Mouse (Mus musculus) intestine, postnatal 0 days (tissue): ENCODE data around the gene Cd81. TPM values are rescaled to one million over a fixed set of nuclear protein-coding genes. Genes with fewer than 3 reads are reported as not detected.
A peak's percentile ranks its signal among the peaks of the same experiment; 100 is the strongest.

Experiments used
- ATAC-seq: fragments of 200-750 bp; cut with Nextera tagmentation; 2 replicates; pipeline ENCODE4 v1.8.0; 2017; ENCODE audit warnings: mild to moderate bottlenecking, moderate TSS enrichment, moderate library complexity
- H3K27ac ChIP-seq: fragments of 300-500 bp; sonication (generic); 2 replicates; pipeline ENCODE4 v1.5.1; 2014; ENCODE audit warnings: mild to moderate bottlenecking, low read depth, low read length, moderate library complexity
- H3K27me3 ChIP-seq: fragments of 300-500 bp; sonication (generic); replicated peaks from 2 replicates; pipeline ENCODE4 v1.6.1; 2014; ENCODE audit warnings: low read length, mixed read lengths; ENCODE audit not compliant: control insufficient read depth, insufficient read depth
- H3K36me3 ChIP-seq: fragments of 300-500 bp; sonication (generic); 2 replicates; pipeline ENCODE4 v1.6.1; 2014; ENCODE audit warnings: mild to moderate bottlenecking, moderate library complexity; ENCODE audit not compliant: control insufficient read depth, insufficient read depth
- H3K4me1 ChIP-seq: fragments of 300-500 bp; sonication (generic); replicated peaks from 2 replicates; pipeline ENCODE4 v1.6.1; 2014; ENCODE audit warnings: antibody characterized with exemption, low read length, mixed read lengths; ENCODE audit not compliant: control insufficient read depth, insufficient read depth
- H3K4me2 ChIP-seq: fragments of 300-500 bp; sonication (generic); replicated peaks from 2 replicates; pipeline ENCODE4 v1.6.1; 2014; ENCODE audit warnings: low read depth, mild to moderate bottlenecking, moderate library complexity
- H3K4me3 ChIP-seq: fragments of 300-500 bp; sonication (generic); 2 replicates; pipeline ENCODE4 v1.5.1; 2014; ENCODE audit warnings: low read depth, low read length
- H3K9ac ChIP-seq: fragments of 300-500 bp; sonication (generic); 2 replicates; pipeline ENCODE4 v1.6.1; 2014; ENCODE audit warnings: mild to moderate bottlenecking, low read depth, low read length
- H3K9me3 ChIP-seq: fragments of 300-500 bp; sonication (generic); 2 replicates; pipeline ENCODE4 v1.6.1; 2016; ENCODE audit warnings: mixed run types; ENCODE audit not compliant: control insufficient read depth
- CTCF ChIP-seq: sonication (generic); IDR thresholded peaks from 2 replicates; pipeline ENCODE4 v1.5.1; 2016; ENCODE audit warnings: low read depth, mild to moderate bottlenecking, control low read depth, antibody characterized with exemption, moderate library complexity
- WGBS: fragments of 180-500 bp; shearing (Covaris S2); extraction: QIAGEN DNeasy Blood & Tissue Kit; methylation state at CpG from one replicate; pipeline ENCODE4 v1.1.7; 2014; 5-methylcytosine and 5-hydroxymethylcytosine counted together
- polyA plus RNA-seq: library from polyadenylated mRNA; unstranded; fragments of >200 nt; fragmentation: Nextera tagmentation; extraction: Ambion mirVana; gene quantifications from 2 replicates; pipeline ENCODE4 v1.2.1, GENCODE M21; 2015

Gene Cd81
- polyA plus RNA-seq, 1 experiment from 2014 or later: 216 TPM

DNA sequence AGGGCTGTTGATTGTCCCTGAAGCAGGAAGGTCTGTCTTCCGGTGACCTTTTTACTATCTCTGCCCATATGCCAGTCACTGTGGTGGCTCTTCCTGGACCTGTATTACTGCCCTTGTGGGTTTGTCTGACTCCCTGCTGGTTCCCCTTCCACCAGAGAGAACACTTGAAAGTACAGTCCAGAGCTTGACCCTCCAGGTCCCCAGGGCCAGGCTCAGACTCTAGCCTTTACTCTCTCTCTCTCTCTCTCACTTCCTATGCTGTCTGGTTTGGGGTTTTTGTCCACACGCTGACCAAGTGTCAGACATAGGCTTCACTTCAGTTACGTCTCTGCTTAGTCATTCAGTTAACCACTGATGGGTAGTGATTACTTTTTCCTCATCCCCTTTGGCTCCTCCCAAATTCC, 9.6 kb upstream of the Cd81 start:
- Histone ChIP-seq H3K27ac (no peak overlapping the region), H3K9me3 (no peaks in the 10 kb centered on the region)
- no peak for ATAC-seq

DNA sequence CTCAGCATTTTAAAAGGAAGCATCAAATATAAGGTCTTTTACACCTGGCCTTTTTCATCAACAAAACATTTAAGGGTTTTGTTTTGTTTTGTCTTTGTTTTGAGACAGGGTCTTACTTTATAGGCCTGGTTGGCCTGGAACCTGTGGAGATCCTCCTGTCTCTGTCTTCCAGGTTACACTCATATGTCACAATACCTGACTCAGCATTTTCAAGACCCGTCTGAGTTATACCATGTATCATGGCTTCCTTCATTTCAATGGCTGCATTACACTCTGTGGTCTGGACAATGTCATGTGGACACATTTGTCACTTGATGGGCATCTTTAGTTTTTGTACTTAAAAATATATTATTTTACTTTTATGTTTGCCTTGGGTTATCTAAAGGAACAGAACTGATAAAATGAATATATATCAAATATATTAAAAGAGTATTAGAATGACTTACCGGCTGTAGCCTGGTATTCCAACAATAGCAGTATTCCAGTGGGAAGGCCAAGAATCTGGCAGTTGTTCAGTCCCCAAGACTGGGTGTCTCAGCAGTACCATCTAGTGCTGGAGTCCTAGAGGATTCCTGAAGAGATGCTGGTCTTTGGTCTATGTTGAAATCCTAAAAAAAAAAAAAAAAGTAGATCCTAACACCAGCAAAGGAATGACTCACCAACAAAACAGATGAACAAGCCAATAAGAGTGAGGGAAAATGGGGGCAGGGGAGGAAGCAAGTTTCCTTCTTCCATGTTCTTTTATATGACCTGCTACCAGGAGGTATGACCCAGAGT, 8.3 kb upstream of the Cd81 start:
- Histone ChIP-seq H3K4me3 (no peak overlapping the region), H3K4me1 (0 out of 2 replicates have a peak, but pooled peaks cover 8% of the 10 kb centered on the region), H3K27ac (no peak overlapping the region), H3K36me3 (no peaks in the 10 kb centered on the region), H3K27me3 (peaks cover 1% of the 10 kb centered on the region; the same call in 1 of the 2 replicates), H3K9me3 (no peaks in the 10 kb centered on the region), H3K9ac (no peak overlapping the region), H3K4me2 (no peak overlapping the region)
- no peak for ATAC-seq
- no peak for TF ChIP-seq CTCF
- 90% methylated on average over 2 of the region's 2 CpGs for WGBS

More for the DNA sequence above, 9.6 kb upstream of the Cd81 start:
- Histone ChIP-seq H3K4me1 (0 out of 2 replicates have a peak, but pooled peaks cover 8% of the 10 kb centered on the region), H3K9ac (no peak overlapping the region), H3K4me2 (no peak overlapping the region), H3K27me3 (peaks cover 3% of the 10 kb centered on the region; the same call in 1 of the 2 replicates), H3K36me3 (no peaks in the 10 kb centered on the region), H3K4me3 (no peak overlapping the region)
- TF ChIP-seq CTCF: no peak
- WGBS: 85% methylated on average over 3 of the region's 3 CpGs

DNA sequence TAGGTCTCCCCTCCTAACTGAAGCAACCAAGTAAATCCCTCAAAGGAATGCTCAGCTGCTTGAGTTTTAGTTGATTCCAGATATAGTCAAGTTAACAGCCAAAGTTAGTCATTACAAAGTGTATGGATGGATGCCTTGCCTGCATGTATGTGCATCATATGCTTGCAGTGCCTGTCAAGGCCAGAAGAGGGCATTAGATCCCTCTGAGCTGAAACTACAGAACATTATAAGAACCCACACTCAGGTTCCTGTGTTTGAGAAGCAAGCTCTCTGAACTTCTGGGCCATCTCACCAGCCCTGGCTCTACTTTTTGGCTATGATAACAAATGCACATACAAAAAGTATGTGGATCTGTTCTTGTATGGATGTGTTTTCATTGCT, 7.7 kb upstream of the Cd81 start:
- no peak overlapping the region for H3K9ac ChIP-seq
- no peak for ATAC-seq
- H3K9me3 ChIP-seq: no peaks in the 10 kb centered on the region
- H3K4me1 ChIP-seq: 0 out of 2 replicates have a peak, but pooled peaks cover 8% of the 10 kb centered on the region
- no peak overlapping the region for H3K4me2 ChIP-seq
- no peak overlapping the region for H3K4me3 ChIP-seq
- no peak overlapping the region for H3K27ac ChIP-seq
- H3K27me3 ChIP-seq: peaks cover 4% of the 10 kb centered on the region; the same call in 1 of the 2 replicates
- no peaks in the 10 kb centered on the region for H3K36me3 ChIP-seq
- TF ChIP-seq CTCF: peak; percentile 39

DNA sequence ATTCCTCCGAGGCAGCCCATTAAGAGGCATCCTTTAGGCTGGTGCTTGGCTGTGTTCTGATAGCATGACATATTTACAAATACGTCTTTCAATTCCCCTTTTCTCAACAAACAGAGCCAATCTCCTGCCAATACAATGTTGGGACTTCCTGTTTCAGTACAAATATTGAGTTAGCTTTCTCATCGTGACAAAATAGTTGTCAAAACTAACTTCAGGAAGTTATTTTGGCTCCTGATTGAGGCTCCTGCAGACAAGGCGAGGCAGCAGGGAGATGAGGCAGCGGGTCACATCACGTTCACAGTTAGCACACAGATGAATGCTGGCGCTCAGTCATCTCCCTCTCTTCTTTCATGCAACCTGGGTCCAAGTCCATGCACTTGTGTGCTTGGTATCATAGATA, 6.2 kb upstream of the Cd81 start:
- H3K9me3 ChIP-seq: no peaks in the 10 kb centered on the region
- H3K27ac ChIP-seq: no peak overlapping the region
- H3K27me3 ChIP-seq: peaks cover 4% of the 10 kb centered on the region; the same call in 1 of the 2 replicates
- H3K4me2 ChIP-seq: no peak overlapping the region
- no peak for TF ChIP-seq CTCF
- 69% methylated on average over 7 of the region's 7 CpGs for WGBS
- H3K4me1 ChIP-seq: 0 out of 2 replicates have a peak, but pooled peaks cover 7% of the 10 kb centered on the region
- no peak overlapping the region for H3K4me3 ChIP-seq
- H3K9ac ChIP-seq: no peak overlapping the region
- no peaks in the 10 kb centered on the region for H3K36me3 ChIP-seq
- ATAC-seq: no peak

DNA sequence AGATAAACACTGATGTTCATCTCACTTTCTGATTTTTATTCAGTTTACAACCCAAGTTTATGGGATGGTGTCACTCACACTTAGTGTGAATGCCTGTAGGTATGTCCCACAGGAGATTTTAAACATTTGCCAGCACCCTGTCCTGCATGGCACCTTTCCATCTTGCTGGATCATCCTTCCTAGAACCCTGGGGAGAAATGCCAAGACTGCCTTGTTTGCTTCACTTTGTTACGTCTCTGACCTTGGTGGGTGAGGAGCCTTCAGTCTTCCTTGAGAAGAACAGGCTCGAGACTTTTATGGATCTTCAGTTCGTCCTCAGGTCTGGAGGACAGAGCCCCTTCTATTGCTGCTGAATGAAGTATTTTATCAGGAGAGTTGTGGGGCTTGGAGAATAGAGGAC, 3.2 kb upstream of the Cd81 start:
- ATAC-seq: no peak
- 0 out of 2 replicates have a peak, but pooled peaks cover 4% of the 10 kb centered on the region for H3K27me3 ChIP-seq
- H3K4me2 ChIP-seq: no peak overlapping the region
- no peak overlapping the region for H3K4me3 ChIP-seq
- TF ChIP-seq CTCF: no peak
- no peak overlapping the region for H3K9ac ChIP-seq
- H3K27ac ChIP-seq: no peak overlapping the region
- no peaks in the 10 kb centered on the region for H3K4me1 ChIP-seq
- 72% methylated on average over 3 of the region's 3 CpGs for WGBS
- no peaks in the 10 kb centered on the region; the same call in 1 of the 2 replicates for H3K36me3 ChIP-seq
- no peaks in the 10 kb centered on the region for H3K9me3 ChIP-seq

DNA sequence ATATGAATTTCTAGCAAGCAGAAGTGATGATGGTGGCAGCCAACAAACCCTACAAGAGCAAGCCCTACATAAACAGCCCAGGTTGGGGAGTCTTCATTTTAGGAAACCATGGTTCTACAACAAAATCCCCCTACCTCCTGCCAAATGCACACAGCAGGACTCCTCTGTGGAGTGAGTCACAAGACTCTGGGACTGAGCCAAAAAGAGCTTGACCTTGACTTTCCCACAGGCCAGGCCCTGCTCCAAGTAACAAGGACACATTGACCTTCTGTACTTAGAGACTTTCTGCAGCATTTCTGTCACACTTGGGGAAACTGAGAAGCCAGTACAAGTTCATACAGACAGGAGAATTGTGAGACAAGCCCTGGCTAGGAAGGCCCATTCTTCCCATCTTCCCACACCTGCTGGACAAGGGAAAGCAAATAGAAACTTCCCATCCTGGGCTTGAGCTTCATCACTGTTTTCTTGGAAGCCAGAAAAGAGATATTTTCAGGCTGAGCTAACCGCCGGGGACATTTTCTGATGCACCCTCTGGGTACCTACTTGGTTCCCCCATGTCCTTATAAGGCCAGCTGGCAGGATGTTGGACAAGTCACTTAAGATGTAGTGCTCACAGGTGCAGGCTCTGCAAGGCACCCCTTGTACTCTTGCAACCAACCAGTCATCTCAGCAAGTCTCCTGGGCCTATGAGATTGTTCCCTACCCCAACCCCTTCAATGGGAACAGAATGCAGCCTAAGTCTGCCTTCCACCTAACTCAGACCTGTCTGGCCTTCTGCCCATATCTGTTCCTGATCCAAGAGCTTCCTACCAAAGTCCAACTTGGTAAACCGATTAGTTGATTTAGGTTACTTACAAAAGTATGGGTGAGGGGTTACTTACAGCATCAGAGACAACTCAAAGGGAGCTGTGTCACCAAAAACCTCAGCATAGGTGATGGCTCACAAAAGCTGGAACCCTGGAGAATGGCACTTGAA, 2.4 kb upstream of the Cd81 start:
- no peak overlapping the region for H3K4me3 ChIP-seq
- 0 out of 2 replicates have a peak, but pooled peaks cover 4% of the 10 kb centered on the region for H3K4me1 ChIP-seq
- H3K27ac ChIP-seq: no peak overlapping the region
- ATAC-seq: no peak
- H3K27me3 ChIP-seq: 0 out of 2 replicates have a peak, but pooled peaks cover 4% of the 10 kb centered on the region
- H3K9ac ChIP-seq: no peak overlapping the region
- H3K36me3 ChIP-seq: no peaks in the 10 kb centered on the region; the same call in 1 of the 2 replicates
- 86% methylated on average over 3 of the region's 3 CpGs for WGBS
- H3K9me3 ChIP-seq: no peaks in the 10 kb centered on the region
- H3K4me2 ChIP-seq: no peak overlapping the region
- TF ChIP-seq CTCF: no peak
